Mouse (Mus musculus): ENCODE measurements around the gene Orai3.

Orai3 gene

DNA sequence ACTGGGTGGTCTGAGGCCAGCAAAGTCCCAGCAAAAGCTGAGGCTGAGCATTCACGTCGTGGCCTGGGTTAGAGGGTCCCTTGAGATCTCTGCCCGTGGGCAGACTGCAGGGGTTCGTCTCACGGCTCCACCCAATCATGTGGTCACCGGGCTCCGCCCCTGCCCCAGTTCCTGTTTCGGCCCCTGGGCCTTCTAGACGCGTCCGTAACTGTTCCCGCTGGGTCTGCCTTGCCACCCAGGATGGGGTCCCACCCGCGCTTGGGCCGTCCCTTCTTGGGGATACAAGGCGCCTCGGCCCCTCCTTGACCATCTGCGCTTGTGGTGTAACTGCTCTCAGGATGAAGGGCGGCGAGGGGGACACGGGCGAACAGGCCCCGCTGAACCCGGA is at the start of gene Orai3:
Orai3 (plus strand) TSS at position 165 of the 388 bp plus-strand sequence.
- under 1% methylated on average over 24 of the region's 24 CpGs for WGBS

DNA sequence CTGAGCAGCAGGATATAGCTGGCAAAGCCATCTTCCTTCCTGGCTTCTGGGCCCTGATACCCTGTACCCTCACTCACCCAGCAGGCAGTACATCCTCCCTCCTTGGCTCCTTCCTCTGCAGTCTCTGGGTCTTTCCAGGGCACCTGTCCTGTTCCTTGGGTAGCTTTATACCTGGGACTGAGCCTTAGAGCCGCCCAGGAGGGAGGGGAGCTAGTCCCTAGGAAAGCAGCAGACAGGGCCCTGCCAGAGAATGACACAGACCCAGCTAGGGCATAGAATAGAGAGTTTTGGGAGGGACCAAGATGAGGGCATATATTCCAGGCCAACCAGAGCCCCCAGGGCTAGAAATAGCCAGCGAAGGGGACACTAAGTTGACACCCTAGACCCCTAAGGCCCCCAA is 44.1 kb upstream of the Orai3 start:
- 81% methylated on average over 2 of the region's 2 CpGs for WGBS

DNA sequence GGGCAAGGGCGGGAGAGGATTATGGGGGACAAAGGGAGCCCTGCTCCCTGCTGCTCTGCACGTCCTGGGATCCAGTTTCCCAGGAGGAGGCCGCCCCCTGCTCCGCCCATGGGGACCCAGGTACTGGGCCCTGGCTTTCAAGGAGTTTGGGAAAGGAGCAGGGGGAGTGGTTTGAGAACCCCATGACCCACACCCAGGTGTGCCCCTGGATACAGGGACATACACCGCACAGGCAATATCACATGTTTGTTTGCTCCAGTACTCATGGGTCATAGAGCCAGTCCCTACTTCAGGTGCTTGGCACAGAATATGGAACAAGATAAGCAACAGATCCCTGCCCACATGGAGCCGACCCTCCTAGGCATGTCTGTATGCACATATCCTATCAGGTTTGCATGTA is 43.7 kb upstream of the Orai3 start:
- WGBS = 84% methylated on average over 6 of the region's 6 CpGs

- WGBS = 82% methylated on average over 7 of the region's 7 CpGs
Measured at GRCm38 (mm10) chr7:127727898-127728297, 41.7 kb upstream of the Orai3 start.

DNA sequence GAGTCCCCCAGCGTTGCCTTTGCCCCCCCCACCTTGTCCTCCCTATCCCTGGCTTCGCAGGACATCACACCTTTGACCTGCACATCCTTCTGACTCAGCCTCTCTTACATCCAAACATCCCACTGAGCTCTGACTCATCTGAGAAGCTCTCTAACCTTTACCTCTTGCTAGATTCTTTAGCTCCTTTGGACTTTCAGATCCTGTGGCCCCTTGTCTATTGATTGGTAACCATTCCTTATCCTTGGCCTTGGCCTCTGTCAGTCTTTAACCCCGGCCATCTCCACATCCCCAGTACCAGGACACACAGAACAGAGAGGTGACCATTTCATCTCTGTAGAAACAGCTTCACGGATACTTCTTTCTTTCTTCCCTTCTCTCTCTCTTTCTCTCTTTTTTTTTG is 39.4 kb upstream of the Orai3 start:
- 74% methylated on average over 4 of the region's 4 CpGs for WGBS

DNA sequence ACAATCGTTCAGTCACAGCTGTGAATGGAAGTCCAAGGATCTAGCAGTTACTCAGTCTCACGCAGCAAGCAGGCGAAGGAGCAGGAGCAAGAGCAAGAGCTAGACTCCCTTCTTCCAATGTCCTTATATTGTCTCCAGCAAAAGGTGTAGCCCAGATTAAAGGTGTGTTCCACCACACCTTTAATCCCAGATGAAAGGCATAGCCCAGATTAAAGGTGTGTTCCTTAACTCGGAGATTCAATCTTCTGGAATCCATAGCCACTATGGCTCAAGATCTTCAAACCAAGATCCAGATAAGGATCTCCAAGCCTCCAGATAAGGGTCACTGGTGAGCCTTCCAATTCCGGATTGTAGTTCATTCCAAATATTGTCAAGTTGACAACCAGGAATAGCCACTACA is 37.5 kb upstream of the Orai3 start, which contains the start of gene Ctf2:
Ctf2 (minus strand) TSS at position 101 of the 400 bp plus-strand sequence.
- WGBS = 88% methylated on average over 1 of the region's 5 CpGs

DNA sequence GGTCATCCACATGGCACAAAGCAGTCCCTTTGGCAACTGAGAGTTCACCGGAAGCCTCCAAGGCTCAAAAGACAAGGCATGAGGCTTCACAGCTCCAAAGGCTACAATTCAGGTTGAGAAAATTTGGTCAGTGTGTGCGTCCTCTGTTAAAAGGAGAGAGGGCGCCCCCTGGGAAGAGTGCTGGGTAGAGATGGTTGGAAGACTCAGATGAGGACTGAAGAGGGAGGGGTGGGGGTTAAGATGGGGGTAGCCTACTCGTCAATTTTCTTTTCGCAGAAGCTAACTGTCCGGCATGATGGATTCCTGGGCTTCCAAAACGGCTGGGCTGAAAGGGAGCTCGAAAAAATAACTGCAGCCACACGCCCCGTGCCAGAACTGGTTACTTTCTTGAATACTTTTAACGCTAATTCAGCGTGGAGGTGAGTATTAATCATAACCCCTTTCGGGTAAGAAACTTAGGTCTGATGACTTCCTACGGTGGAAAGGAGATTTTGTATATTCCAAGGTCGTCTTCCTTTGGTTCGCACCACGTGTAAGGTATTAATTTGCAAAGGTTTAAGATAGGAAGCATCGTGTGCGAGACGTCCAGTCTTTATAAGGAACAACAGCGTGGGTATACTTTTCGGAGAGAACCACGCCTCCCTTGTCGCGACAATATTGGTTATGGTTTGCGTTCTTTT is 25.1 kb upstream of the Orai3 start, which contains the start of gene Fbxl19:
Fbxl19 (plus strand) TSS at position 178 of the 680 bp plus-strand sequence.
- 1% methylated on average over 26 of the region's 26 CpGs for WGBS

- under 1% methylated on average over 19 of the region's 19 CpGs for WGBS
Measured at GRCm38 (mm10) chr7:127745251-127745651, 24.4 kb upstream of the Orai3 start.

- under 1% methylated on average over 39 of the region's 39 CpGs for WGBS
Measured at GRCm38 (mm10) chr7:127745652-127746493, 23.7 kb upstream of the Orai3 start.

- 1% methylated on average over 62 of the region's 62 CpGs for WGBS
Measured at GRCm38 (mm10) chr7:127746494-127747491, 22.8 kb upstream of the Orai3 start.

GRCm38 (mm10) chr7:127747559-127748234 is 21.9 kb upstream of the Orai3 start:
- WGBS = 48% methylated on average over 6 of the region's 6 CpGs

DNA sequence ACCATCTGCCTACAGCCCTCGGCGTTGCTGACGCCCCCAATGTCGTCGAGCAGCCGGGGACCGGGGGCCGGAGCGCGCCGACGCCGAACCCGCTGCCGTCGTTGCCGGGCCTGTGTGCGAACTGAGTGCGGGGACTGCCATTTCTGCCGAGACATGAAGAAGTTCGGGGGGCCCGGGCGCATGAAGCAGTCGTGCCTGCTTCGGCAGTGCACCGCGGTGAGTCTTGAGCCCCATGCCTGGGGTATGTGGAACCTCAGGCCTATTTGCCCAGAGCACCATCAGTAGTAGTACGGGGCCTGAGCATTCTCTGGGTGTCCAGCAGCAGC is 21.4 kb upstream of the Orai3 start:
- 93% methylated on average over 28 of the region's 28 CpGs for WGBS

DNA sequence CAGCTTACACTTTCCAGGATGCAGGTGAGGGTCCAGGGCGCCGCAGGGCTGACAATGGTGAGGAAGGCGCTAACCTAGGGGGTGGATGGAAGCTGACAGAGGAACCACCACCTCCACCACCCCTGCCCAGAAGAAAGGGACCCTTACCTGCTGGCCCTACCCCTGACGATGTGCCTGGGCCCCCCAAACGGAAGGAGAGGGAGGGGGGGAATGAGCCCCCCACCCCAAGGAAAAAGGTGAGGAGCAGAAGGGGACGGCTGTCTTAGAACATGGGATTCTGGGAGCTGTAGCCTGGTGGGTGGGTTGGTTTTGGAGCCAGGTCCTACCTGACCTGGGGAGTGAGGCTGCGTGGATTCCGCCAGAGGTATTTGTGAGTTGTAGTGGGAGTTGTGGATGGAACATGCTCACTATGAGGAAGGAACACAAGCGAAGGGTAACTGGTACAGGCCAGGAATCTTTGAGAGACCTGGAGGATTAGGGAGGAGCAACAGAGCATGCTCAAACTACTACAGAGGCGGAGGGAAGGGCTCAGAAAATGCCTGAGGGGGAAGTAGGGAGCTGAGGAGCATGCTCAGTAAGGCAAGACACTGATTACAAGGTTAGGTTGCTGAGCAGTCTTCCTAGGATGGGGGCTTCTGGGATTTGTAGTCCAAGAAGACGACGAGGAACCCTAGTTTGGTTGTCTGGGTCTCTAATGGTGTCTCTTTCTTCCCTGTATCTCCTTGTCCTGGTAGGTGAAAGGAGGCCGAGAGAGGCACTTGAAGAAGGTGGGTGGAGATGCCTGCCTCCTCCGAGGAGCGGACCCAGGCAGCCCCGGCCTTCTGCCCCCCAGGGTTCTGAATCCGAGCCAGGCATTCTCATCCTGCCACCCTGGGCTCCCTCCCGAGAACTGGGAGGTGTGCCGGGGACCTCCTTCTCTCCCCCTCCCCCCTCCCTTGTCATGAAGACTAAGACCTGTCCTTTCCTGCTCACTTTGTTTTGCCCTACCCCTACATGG is 19.2 kb upstream of the Orai3 start:
- WGBS = 65% methylated on average over 19 of the region's 19 CpGs

GRCm38 (mm10) chr7:127751619-127752018 is 18.0 kb upstream of the Orai3 start:
- 96% methylated on average over 5 of the region's 5 CpGs for WGBS

GRCm38 (mm10) chr7:127752069-127752468 is 17.5 kb upstream of the Orai3 start:
- 94% methylated on average over 26 of the region's 27 CpGs for WGBS

GRCm38 (mm10) chr7:127753158-127753557 is 16.5 kb upstream of the Orai3 start:
- 63% methylated on average over 5 of the region's 5 CpGs for WGBS

- 83% methylated on average over 7 of the region's 7 CpGs for WGBS
Measured at GRCm38 (mm10) chr7:127753741-127754140, 15.9 kb upstream of the Orai3 start.

DNA sequence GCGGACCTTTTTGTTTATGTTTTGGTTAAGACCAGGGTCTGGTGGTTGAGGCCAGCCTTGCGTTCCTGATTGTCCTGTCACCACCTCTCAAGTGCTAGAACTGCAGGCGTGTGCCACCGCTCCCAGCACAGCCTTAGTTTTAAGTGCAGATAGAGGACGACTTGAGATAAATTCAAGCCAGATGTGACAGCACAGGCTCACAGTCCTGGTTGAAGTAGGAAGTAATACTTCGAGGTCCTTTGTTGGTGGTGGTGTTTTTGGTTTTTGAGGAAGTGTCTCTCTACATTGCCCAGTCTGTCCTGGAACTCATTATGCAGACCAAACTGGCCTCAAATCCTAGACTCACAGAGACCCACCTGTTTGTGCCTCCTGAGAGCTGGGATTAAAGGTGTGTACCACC is 9.9 kb upstream of the Orai3 start:
- WGBS = 75% methylated on average over 6 of the region's 6 CpGs

- WGBS = 72% methylated on average over 3 of the region's 3 CpGs
Measured at GRCm38 (mm10) chr7:127760478-127760877, 9.1 kb upstream of the Orai3 start.

GRCm38 (mm10) chr7:127761026-127761425 is 8.6 kb upstream of the Orai3 start:
- 28% methylated on average over 7 of the region's 7 CpGs for WGBS
